Mouse (Mus musculus): ENCODE measurements around the gene Zfp365.

DNA sequence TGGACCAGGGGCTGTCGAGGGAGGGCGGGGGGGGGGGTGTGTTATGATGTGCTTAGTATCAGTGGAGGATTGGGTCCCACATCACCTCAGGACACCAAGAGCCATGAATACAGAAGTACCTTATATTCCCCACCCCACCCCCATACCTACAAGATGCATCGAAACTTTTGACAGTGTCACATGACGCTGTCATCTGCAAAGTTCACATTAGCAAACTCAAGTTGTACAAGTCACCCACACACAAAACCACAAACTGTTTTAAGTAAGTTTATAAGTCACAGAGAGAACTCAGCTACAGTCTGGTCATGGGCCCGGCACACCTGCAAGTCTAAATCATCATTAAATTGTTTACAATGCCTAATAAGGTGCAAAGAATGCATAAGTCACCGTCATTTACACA is 21.3 kb downstream of the Zfp365 start:
- TF ChIP-seq CTCF (IDR thresholded peaks at IDR 0.05; ENCODE audit: insufficient read depth, low read length) (no peak), POLR2A (IDR thresholded peaks at IDR 0.05; ENCODE audit: borderline replicate concordance, extremely low read depth, low read depth, low read length) (no peak)

All from lung, adult 2 months (tissue).